Mouse (Mus musculus) lung, adult 18-20 months (tissue): Measurements from ENCODE around the gene Lca5.

Experiments used
- DNase-seq, 2 experiments: peaks; one replicate each; pipeline ENCODE4 v3.0.0; 2022; ENCODE audit warnings: mixed read lengths in 2 of 2

The Lca5 gene

GRCm38 (mm10) chr9:83440392-83441357 lies at the start of gene Lca5:
Gene Lca5, minus strand, starts transcription at chr9:83441127.
- peak; percentile 96 for DNase-seq

- DNase-seq, result no peak
Measured at GRCm38 (mm10) chr9:83488491-83489210, 47.7 kb upstream of the Lca5 start.

- DNase-seq, result no peak
Measured at GRCm38 (mm10) chr9:83487771-83488470, 47.0 kb upstream of the Lca5 start.

DNA sequence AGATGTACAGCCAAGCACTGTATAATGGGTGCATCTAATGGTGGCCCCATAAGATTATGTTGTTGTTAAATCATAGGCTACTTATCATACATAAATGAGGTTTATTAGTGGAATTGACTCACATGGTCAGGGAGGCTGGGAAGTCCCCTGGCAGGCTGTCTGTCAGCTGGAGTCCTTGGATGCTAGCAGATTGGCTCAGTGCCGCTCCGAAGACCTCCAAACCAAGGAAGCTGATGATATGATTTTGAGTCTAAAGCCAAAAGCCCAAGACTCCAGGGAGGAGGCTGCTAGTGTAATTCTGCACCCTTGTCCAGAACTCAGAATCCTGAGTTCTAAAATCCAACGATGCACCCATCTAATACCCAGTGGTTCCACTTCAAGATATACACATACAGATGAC lies 45.0 kb upstream of the Lca5 start:
- no peak for DNase-seq

DNA sequence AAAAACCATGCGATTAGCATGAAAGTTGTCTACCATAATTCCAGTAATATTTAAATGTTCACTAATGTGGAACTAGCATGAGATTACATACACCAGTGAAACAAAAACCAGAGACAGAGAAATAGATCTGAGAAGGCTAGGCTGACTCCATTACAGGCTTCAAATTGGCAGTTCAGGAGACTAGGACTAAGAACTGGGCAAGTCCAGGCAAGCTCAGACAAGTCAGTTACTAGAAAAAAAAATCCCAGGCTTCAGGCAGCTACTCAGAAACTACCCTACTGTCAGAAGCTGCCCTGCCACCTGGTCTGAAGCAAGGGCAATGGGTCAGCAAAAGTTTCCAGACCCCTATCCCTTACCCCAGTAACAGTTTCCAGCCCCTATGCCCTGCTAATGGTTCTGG lies 44.4 kb upstream of the Lca5 start:
- DNase-seq, result no peak

DNA sequence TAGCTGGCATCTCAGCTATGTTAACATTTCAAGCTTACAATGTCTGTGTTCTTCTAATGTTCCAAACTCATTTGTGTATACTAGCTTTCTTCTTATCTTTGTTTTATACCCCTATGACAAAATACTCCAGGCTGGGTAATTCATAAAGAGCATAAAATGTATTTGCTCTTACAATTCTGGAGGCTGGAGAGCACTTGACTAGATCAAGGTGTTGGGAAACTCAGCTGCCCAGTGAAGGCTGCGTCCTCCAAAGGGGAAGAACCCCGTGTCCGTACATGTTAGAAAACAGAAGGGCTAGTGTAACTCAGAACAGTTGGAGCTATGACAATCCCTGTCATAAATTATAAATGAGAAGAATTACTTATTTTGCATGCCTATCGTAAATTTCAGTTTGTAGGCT lies 42.5 kb upstream of the Lca5 start:
- DNase-seq, result peak; percentile 4 to 9

GRCm38 (mm10) chr9:83482176-83482949 lies 41.4 kb upstream of the Lca5 start:
- peak; percentile 5 to 7 for DNase-seq

GRCm38 (mm10) chr9:83469871-83470270 lies 28.9 kb upstream of the Lca5 start:
- no peak for DNase-seq

DNA sequence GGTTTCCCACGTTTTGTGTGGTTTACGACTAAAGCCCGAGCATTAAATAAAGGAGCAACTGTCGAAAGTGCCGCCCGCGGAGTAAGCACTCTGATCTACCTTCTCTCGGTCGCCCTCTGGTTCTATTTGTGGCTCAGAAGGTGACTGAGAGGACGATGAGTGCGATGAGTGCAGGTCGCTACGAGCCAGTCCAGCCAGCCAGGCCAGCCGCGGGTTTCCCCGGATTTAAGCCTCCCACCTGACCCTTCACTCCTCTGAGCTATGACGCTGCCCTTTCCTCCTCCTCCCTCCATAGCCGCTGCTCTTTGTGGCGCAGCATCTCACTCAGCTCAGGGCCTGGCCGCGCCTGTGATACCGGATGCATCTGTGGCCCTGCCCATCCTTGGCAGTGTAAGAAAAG lies 6.8 kb upstream of the Lca5 start:
- peak; percentile 58 to 66 for DNase-seq

DNA sequence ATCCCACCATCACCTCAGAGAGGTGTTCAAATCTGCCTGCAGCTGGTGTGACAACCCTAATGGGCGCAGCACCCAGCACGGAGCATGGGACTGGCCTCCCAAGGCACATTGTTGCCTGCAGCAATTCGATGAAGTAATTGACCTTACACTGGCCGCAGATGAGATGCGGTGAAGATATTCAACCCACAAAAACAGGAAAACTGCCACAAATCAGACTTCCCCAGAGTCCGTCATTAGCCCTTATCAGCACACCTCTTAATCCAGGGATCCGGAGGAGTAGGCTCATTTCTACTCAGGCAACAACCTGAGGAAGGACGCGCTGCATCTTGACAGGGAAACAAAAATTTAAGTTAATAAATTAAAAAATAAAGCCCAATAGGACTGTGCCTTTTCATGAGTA lies 6.2 kb upstream of the Lca5 start:
- no peak for DNase-seq

GRCm38 (mm10) chr9:83437621-83438020 lies 3.3 kb downstream of the Lca5 start:
- peak; percentile 23 to 51 for DNase-seq

GRCm38 (mm10) chr9:83434489-83434888 lies 6.4 kb downstream of the Lca5 start:
- no peak for DNase-seq

GRCm38 (mm10) chr9:83433661-83434060 lies 7.3 kb downstream of the Lca5 start:
- DNase-seq, result peak in 1 of 2 experiments; percentile 25

DNA sequence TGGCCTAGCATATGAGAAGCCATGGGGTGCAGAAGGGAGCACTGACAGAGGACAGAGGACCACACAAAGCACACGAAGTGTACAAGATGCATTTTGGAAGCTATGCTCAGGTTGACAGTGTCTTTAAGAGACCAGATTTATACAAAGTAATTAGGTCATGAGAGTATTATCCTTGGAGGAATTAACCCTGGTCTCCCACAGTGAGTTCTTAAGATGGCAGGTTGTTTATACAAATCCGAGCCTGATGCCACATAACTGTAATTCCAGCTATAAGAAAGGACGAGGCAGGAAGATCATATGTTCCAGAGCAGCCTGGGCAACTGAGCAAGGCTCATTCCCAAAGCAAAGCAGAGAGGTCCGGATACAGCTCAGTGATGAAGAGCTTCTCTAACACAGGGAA lies 13.0 kb downstream of the Lca5 start:
- no peak for DNase-seq

DNA sequence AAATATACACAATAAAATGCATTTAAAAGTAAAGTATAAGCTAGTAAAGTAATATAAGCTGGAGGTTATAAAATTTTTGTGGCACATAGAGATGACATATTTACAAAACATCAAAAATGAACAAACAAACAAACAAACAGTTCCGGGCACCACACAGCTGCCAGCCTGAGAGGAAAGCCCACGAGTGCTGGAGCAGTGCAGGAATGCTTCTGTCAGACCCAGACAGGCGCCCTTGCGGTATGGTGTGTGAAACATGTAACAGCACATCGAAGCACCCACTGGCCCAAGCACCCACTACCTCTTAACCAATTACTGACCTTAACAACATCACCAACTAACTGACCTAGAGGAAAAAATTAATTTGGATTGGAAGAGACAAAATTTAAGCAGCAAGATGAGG lies 22.0 kb downstream of the Lca5 start:
- no peak for DNase-seq

DNA sequence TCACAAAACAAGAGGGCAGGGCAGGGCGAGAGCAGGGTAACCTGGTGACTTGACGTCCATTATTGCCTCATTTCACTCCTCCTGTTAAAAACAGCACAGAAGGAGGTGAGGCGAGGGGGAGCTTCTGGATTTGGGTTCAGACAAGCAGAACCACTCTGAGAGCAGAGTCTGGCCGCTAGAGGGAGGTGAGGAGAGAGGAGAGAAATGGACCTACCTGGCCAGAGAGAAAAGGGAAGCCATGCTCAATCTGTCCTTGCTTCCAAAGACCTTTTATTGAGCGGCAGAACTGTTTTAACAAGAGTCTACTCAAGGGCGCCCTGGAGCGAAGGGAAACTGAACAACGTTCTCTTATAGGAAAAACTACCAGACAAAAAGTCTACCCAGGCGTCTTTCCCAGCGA lies 27.9 kb downstream of the Lca5 start:
- peak in 1 of 2 experiments; percentile 8 for DNase-seq

DNA sequence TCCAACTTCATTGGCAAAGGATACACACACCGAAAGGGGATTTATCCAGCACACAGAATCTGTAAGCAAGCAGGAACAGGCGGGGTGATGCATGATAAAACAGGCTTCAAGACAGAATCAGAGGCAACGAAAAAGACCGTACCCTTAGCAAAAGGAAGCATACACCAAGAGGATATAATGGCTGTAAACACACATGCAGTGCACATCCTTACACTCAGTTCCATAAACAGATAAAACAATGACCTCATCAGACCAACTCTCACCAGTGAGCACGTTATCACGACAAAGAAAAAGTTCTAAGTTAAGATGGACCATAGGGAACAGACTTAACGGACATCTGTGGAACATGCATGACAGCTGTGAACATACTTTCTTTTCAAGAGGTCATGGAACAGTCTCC lies 35.8 kb downstream of the Lca5 start:
- DNase-seq, result no peak

DNA sequence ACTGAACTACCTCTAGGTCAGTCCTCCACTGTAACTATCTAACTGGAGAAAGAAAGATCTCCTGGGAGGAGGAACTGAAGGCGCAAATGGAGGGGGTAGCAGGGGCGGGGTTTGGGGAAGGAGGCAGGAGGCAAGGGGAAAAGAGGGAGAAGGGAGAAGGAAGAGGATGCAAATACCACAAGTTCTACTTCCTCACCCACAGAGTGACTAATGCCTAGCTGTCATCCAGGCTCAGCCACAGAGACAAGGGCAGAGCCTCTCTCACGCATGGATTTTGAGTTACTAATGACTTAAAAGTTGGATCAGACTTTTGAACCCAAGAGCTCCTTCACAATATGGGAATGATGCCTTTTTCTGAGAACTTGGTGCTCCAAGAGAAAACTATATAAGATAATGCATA lies 40.1 kb downstream of the Lca5 start:
- DNase-seq, result no peak

DNA sequence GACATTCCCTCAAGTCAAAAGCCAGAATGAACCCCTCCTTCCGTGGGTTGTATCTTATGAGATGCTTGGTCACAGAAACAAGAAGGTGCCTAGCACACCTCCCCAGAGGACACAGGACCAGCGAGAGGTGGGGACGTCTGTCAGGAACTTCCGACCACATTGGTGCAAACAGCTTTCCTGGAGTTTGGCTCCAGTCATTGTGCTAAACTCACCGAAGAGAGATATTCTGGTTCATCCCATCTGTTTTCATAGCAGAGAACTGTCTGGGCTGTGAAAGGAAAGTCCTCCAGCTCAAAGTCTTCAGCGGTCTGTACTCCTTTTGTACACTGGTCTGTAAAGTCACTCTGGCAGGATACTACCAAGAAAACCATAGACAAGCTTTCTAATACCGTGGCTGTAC lies 41.5 kb downstream of the Lca5 start:
- DNase-seq, result no peak

DNA sequence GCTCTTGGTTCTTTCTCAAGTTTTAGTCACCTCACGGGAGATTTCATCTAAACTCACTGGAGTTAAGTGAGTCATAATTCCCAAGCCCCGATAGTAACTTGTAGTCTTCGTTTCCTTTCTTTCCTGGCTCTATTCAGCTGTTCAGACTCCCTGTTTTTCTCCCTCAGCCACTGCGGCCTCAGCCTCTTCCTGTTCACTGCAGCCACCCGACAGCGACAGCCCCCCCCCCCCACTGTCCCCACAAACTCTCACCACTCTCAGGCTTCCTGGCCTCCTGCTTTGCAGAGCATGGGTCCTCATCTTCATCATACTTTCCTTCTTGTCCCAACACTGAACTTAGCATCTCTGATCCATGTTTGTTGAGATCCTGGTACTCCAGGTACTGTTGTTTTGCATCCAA lies 42.7 kb downstream of the Lca5 start:
- no peak for DNase-seq

GRCm38 (mm10) chr9:83395456-83395855 lies 45.5 kb downstream of the Lca5 start:
- DNase-seq, result no peak

- DNase-seq, result no peak
Measured at GRCm38 (mm10) chr9:83391996-83392395, 48.9 kb downstream of the Lca5 start.

DNA sequence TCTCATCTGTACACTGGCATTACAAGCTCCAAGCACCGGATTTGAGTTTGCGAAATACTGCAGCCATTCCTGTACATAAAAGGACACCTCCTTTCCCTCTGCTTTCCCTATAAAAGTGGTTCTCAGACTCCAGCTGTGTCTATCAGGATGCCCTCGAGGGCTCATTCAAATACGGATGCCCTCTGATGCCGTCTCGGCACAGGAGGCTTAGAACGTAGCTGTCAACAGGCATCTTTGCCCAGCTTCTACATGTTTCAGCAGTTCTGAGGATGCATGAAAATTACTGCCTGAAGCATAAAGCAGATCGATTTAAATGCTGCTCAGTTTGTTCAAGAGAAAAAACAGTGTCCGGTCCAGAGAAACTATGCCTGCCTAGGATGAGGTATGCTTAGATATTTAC lies 51.4 kb downstream of the Lca5 start:
- no peak for DNase-seq
